Mouse (Mus musculus) Patski (cell line): Measurements from ENCODE around the gene Qrfp. TPM values are rescaled to one million over a fixed set of nuclear protein-coding genes. Genes with fewer than 3 reads are reported as not detected.

ENCODE experiments used
- ATAC-seq: fragments of 100-300 bp; one replicate; pipeline ENCODE4 v1.8.0; 2021
- CTCF ChIA-PET: fragments of 350-600 bp; sonication (Branson Sonifier 250); formaldehyde crosslinking; loops from one replicate; lab custom pipeline; 2022; ENCODE audit warnings: inconsistent platforms; lab: Charles Lee
- POLR2A ChIA-PET: fragments of 350-600 bp; sonication (Branson Sonifier 250); formaldehyde crosslinking; loops from one replicate; lab custom pipeline; 2022; ENCODE audit warnings: antibody characterized with exemption, inconsistent platforms; lab: Charles Lee
- DNase-seq: peaks from one replicate; pipeline ENCODE4 v3.0.0-alpha.2; 2011; ENCODE audit warnings: low read depth, low spot score
- H3K27me3 ChIP-seq: fragments of 371-371 bp; one replicate; pipeline ENCODE4 v1.5.1; 2021
- CTCF ChIP-seq: fragments of 100-300 bp; IDR thresholded peaks from one replicate; pipeline ENCODE4 v1.5.1; 2021
- in situ Hi-C: fragments of 300-500 bp; cut with MboI; formaldehyde crosslinking; loops from 3 replicates; pipeline ENCODE4 v1.11.1; 2018; ENCODE audit warnings: low pct_unique_long_range_greater_than_20kb, mixed read lengths
- polyA plus RNA-seq: library from polyadenylated mRNA; unstranded; gene quantifications from one replicate; pipeline ENCODE4 v1.2.3, GENCODE M21; 2021

Qrfp gene
- polyA plus RNA-seq, 1 experiment from 2014 or later: not detected

- no peak for TF ChIP-seq CTCF
- ChIA-PET CTCF (interaction anchor here (1.7 kb wide), 1 partner anchor 11 kb away, joined by 6 read pairs; no protein-coding TSS in a partner anchor), POLR2A (no interaction called here)
- no peaks in the 10 kb centered on the region for H3K27me3 ChIP-seq
- no peak for ATAC-seq
- in situ Hi-C loops: no loop called here
- DNase-seq: no peak
Observed at GRCm38 (mm10) chr2:31761585-31761984, 48.8 kb downstream of the Qrfp start.

- no peak for ATAC-seq
- no peaks in the 10 kb centered on the region for H3K27me3 ChIP-seq
- no peak for DNase-seq
- CTCF ChIA-PET: interaction anchor here (1.1 to 1.7 kb wide), 2 partner anchors 10 to 12 kb away, joined by 3 to 6 read pairs; no protein-coding TSS in a partner anchor
- in situ Hi-C loops: no loop called here
- no peak for TF ChIP-seq CTCF
- POLR2A ChIA-PET: interaction anchor here (0.7 to 1.5 kb wide), 2 partner anchors 8 to 170 kb away, joined by 3 to 5 read pairs; no protein-coding TSS in a partner anchor
Observed at GRCm38 (mm10) chr2:31761115-31761531, 49.3 kb downstream of the Qrfp start.

- DNase-seq (no peak), ATAC-seq (no peak)
- CTCF ChIA-PET: interaction anchor here (1.1 to 1.7 kb wide), 2 partner anchors 11 to 12 kb away, joined by 3 to 6 read pairs; no protein-coding TSS in a partner anchor
- POLR2A ChIA-PET: interaction anchor here (0.6 to 1.5 kb wide), 3 partner anchors 9 to 171 kb away, joined by 3 to 5 read pairs (median 3); partner anchors contain the start of gene Qrfp
- in situ Hi-C loops: no loop called here
- no peaks in the 10 kb centered on the region for H3K27me3 ChIP-seq
- no peak for TF ChIP-seq CTCF
Observed at GRCm38 (mm10) chr2:31760486-31760885, 49.9 kb downstream of the Qrfp start.

- DNase-seq (no peak), ATAC-seq (peak; percentile 69)
- ChIA-PET POLR2A (interaction anchor here (0.6 to 1.5 kb wide), 3 partner anchors 10 to 51 kb away, joined by 3 to 5 read pairs (median 3); partner anchors contain the start of gene Qrfp), CTCF (interaction anchor here (0.9 to 1.7 kb wide), 3 partner anchors 12 to 75 kb away, joined by 3 to 6 read pairs (median 3); no protein-coding TSS in a partner anchor)
- H3K27me3 ChIP-seq: no peaks in the 10 kb centered on the region
- in situ Hi-C loops: no loop called here
- TF ChIP-seq CTCF: no peak
Observed at GRCm38 (mm10) chr2:31759751-31760460, 50.5 kb downstream of the Qrfp start.

- no peak for DNase-seq
- ChIA-PET CTCF (interaction anchor here (0.9 kb wide), 1 partner anchor 74 kb away, joined by 3 read pairs; no protein-coding TSS in a partner anchor), POLR2A (interaction anchor here (0.9 kb wide), 1 partner anchor 16 kb away, joined by 3 read pairs; no protein-coding TSS in a partner anchor)
- in situ Hi-C loops: no loop called here
- ATAC-seq: no peak
- no peaks in the 10 kb centered on the region for H3K27me3 ChIP-seq
- TF ChIP-seq CTCF: no peak
Observed at GRCm38 (mm10) chr2:31758966-31759365, 51.4 kb downstream of the Qrfp start.

GRCm38 (mm10) chr2:31757472-31757871, 52.9 kb downstream of the Qrfp start:
- no peak for DNase-seq
- no peak for ATAC-seq
- POLR2A ChIA-PET: no interaction called here

More at GRCm38 (mm10) chr2:31757472-31757871, 52.9 kb downstream of the Qrfp start:
- no peaks in the 10 kb centered on the region for H3K27me3 ChIP-seq
- in situ Hi-C loops: no loop called here
- TF ChIP-seq CTCF: no peak
- CTCF ChIA-PET: interaction anchor here (0.6 kb wide), 1 partner anchor 15 kb away, joined by 3 read pairs; no protein-coding TSS in a partner anchor

Other genes starting within 250 kb of the Qrfp start
- gene Fubp3, start 237.9 kb downstream of the Qrfp start, polyA plus RNA-seq: 76.9 TPM
- not detected for gene Prdm12, start 170.5 kb downstream of the Qrfp start, polyA plus RNA-seq
- 44.1 TPM for gene Exosc2, start 139.9 kb downstream of the Qrfp start, polyA plus RNA-seq
- gene Abl1, start 122.2 kb downstream of the Qrfp start, polyA plus RNA-seq: 58.8 TPM
- 0.06 TPM for gene Fibcd1, start 35.4 kb upstream of the Qrfp start, polyA plus RNA-seq
- 0.10 TPM for gene Lamc3, start 76.7 kb upstream of the Qrfp start, polyA plus RNA-seq
- gene Aif1l, start 139.6 kb upstream of the Qrfp start, polyA plus RNA-seq: 343 TPM
- gene Nup214, start 163.9 kb upstream of the Qrfp start, polyA plus RNA-seq: 40.5 TPM